Mouse (Mus musculus) monocyte, adult 2 months (primary cell): Measurements from ENCODE around the gene Gabrg3.

Experiments used
- DNase-seq, 2 experiments: peaks; one replicate each; pipeline ENCODE4 v3.0.0; 2022; ENCODE audit warnings: low spot score in 2 of 2, low read depth in 1 of 2

The Gabrg3 gene

DNA sequence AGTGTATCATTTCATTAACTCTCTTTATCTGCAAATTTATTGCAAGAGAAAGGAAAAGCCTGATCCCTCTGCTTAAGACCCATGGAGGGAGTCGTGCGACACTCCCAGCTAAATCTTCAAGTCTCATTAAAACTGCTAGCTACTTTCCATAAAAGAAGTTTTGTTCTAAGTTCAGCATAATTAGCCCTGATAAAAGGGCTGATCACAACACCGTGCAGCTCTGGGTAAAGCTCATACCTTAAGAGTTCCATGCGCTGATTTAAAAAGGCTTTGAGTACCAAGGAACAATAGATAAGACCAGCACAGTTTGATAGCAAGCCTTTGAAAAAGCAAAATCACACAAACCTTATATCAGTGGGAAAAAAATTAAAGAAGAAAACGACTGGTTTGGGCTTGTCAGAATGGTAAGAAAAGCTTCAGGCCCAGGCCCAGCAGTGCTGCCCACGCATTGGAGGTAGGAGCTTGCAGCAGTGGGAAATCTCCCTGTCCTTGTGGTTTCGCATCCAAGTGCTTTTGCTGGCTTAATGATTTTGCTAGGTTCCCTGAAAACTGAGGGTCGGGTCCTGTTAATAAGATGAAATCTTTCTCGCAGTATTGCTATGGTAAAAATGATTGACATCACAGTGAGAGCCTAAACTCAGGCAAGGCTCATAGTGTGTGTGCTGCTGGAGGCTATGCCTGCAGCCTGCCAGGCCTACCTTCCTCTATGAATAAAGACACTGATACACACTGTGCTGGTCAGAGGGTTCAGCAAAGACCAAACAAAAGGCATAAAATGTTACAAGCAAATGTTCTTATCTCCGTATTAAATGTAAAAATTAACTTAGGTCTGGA lies 621.2 kb downstream of the Gabrg3 start:
- DNase-seq: no peak

DNA sequence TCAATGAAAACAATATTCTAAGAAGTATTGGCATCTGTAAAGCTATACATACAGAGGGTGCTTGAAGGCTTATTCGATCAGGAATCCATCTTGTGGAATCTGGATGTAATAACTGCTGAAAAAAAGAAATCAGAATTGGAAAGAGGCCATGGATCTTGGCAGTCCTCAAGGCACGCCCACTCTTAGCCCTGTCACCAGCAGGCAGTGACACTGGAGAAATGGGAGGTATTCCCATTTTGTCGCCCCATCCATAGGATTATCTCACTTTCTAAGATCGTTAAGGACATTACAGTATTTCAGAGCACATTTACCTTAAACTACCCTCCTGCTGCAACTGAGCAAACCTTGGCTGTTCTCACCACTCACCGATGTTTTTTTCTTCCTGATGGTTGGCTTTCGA lies 657.8 kb downstream of the Gabrg3 start:
- DNase-seq: no peak
